Mouse (Mus musculus) cerebellum, adult 2 months (tissue): ENCODE measurements around the gene Cxcr3.

Experiments
- CTCF ChIP-seq: fragments of 200-500 bp; IDR thresholded peaks from 2 replicates; pipeline ENCODE4 v1.5.1; 2011; ENCODE audit warnings: low read depth, mild to moderate bottlenecking, control low read depth, low read length, moderate library complexity, borderline replicate concordance; ENCODE audit not compliant: insufficient read depth
- POLR2A ChIP-seq: fragments of 200-500 bp; IDR thresholded peaks from 2 replicates; pipeline ENCODE4 v1.6.1; 2011; ENCODE audit warnings: low read length, control low read depth, borderline replicate concordance; ENCODE audit not compliant: insufficient read depth

DNA sequence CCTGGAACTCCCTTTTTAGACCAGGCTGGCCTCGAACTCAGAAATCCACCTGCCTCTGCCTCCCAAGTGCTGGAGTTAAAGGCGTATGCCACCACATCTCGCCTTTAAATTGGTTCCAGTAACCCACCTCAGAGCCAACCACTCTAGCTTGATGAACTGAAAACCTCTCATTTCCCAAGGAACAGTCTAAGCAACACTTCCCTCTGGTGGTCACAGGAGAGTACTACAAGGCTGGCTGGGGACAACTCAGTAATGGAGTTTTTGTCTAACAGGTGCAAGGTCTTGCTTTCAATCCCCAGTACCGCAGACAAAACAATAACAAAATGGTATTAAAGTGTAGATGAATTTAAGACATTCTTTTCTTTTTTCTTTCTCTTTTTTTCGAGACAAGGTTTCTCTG lies 38.0 kb upstream of the Cxcr3 start:
- TF ChIP-seq CTCF (peak; percentile 47; the same call in 1 of the 2 replicates), POLR2A (no peak)
